Mouse (Mus musculus) spleen, adult 18-20 months (tissue): ENCODE results near the gene Adamts13.

Source experiments
- DNase-seq, 2 experiments: peaks; one replicate each; pipeline ENCODE4 v3.0.0; 2022; ENCODE audit warnings: mixed read lengths in 2 of 2

The Adamts13 gene

GRCm38 (mm10) chr2:26973116-26973515 lies at the start of gene Adamts13:
Gene Adamts13, plus strand, starts transcription at chr2:26973416.
- DNase-seq = no peak

GRCm38 (mm10) chr2:26927745-26928476 lies 45.3 kb upstream of the Adamts13 start:
- no peak for DNase-seq

- DNase-seq = peak in 1 of 2 experiments; percentile 62
Measured at GRCm38 (mm10) chr2:26930390-26930789, 42.8 kb upstream of the Adamts13 start.

- no peak for DNase-seq
Measured at GRCm38 (mm10) chr2:26932473-26933303, 40.5 kb upstream of the Adamts13 start.

GRCm38 (mm10) chr2:26933304-26934055 lies 39.7 kb upstream of the Adamts13 start, which contains the start of the genes Surf4 and Stkld1:
Gene Surf4, minus strand, starts transcription at chr2:26933928.
Gene Stkld1, plus strand, starts transcription at chr2:26934047.
- DNase-seq = peak; percentile 93 to 94

GRCm38 (mm10) chr2:26935286-26935685 lies 37.9 kb upstream of the Adamts13 start:
- DNase-seq = no peak

- DNase-seq = no peak
Measured at GRCm38 (mm10) chr2:26936425-26936824, 36.8 kb upstream of the Adamts13 start.

GRCm38 (mm10) chr2:26941539-26941938 lies 31.7 kb upstream of the Adamts13 start:
- no peak for DNase-seq

- no peak for DNase-seq
Measured at GRCm38 (mm10) chr2:26943253-26943652, 30.0 kb upstream of the Adamts13 start.

- DNase-seq = no peak
Measured at GRCm38 (mm10) chr2:26950411-26950810, 22.8 kb upstream of the Adamts13 start.

- no peak for DNase-seq
Measured at GRCm38 (mm10) chr2:26951346-26951905, 21.8 kb upstream of the Adamts13 start.

GRCm38 (mm10) chr2:26952193-26952592 lies 21.0 kb upstream of the Adamts13 start:
- no peak for DNase-seq

GRCm38 (mm10) chr2:26952866-26953265 lies 20.4 kb upstream of the Adamts13 start:
- no peak for DNase-seq

GRCm38 (mm10) chr2:26954735-26955395 lies 18.4 kb upstream of the Adamts13 start:
- DNase-seq = no peak

GRCm38 (mm10) chr2:26956811-26957487 lies 16.3 kb upstream of the Adamts13 start:
- no peak for DNase-seq

- no peak for DNase-seq
Measured at GRCm38 (mm10) chr2:26957488-26957859, 15.7 kb upstream of the Adamts13 start.

GRCm38 (mm10) chr2:26960756-26961155 lies 12.5 kb upstream of the Adamts13 start:
- DNase-seq = no peak

GRCm38 (mm10) chr2:26963923-26964723 lies 9.1 kb upstream of the Adamts13 start, which contains the start of gene Rexo4:
Gene Rexo4, minus strand, starts transcription at chr2:26964386.
- peak; percentile 82 to 88 for DNase-seq

GRCm38 (mm10) chr2:26964724-26965370 lies 8.4 kb upstream of the Adamts13 start:
- DNase-seq = no peak

- DNase-seq = no peak
Measured at GRCm38 (mm10) chr2:26967262-26967661, 6.0 kb upstream of the Adamts13 start.
